Mouse (Mus musculus) T-helper 17 cell (primary cell): Measurements from ENCODE around the gene Tmem131l.

ENCODE experiments used
- in situ Hi-C, 2 experiments: fragments of 300-600 bp; cut with MboI, MseI; formaldehyde crosslinking; loops; 1 replicate in 1 of 2; 2 replicates in 1 of 2; pipeline ENCODE4 v1.15.1; 2025; ENCODE audit warnings: high pct_unique_total_duplicates in 2 of 2

Gene Tmem131l

DNA sequence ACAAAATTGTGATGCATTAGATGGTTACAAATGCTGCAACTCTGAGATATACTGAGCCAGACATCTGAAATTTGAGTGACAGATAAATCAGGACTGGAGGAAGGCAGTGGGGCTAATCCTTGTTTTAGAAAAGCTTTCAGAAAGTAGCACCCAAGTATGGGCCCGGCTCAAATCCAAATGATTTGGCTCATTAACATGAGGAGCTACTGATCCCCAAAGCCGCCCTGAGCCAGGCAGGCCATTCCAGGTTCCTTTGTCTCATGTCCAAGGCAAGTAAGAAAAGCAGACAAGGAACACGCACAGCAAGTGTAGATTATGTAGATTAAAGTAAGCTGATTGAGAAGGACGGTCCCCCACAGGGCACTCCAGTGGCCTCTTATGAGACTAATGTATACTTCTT lies 57.2 kb downstream of the Tmem131l start:
- in situ Hi-C loops, result no loop called here

DNA sequence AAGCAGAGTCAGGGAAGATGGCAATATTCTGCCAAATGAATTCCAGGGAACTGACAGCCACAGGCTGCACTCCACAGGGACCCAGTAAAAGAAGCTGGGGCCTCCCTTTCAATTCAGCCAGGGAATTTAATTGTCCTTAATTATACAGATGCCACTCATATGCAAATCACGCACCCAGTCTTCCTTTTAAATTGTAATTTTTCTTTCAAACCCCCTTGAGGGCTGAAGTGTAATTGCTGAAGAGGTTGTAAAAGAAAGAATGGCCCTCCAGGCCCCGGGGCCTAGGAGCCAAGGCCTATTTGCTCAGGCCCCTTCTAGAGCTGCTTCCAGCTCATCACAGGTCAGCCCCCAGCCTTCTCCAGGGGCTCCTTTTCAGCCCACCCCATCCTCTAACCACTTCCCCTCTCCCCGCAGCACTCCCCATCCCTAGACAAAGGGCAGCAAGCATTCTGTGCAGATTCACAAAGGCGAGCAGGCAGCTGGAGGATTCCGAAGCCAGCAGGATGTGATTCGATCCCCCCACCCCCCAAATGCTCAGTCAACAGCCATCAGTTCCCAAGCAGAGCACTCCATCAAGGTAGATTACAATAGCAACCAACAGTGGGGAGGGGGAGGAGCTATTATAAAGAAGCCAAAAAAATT lies 59.6 kb downstream of the Tmem131l start:
- in situ Hi-C loops, result no loop called here

DNA sequence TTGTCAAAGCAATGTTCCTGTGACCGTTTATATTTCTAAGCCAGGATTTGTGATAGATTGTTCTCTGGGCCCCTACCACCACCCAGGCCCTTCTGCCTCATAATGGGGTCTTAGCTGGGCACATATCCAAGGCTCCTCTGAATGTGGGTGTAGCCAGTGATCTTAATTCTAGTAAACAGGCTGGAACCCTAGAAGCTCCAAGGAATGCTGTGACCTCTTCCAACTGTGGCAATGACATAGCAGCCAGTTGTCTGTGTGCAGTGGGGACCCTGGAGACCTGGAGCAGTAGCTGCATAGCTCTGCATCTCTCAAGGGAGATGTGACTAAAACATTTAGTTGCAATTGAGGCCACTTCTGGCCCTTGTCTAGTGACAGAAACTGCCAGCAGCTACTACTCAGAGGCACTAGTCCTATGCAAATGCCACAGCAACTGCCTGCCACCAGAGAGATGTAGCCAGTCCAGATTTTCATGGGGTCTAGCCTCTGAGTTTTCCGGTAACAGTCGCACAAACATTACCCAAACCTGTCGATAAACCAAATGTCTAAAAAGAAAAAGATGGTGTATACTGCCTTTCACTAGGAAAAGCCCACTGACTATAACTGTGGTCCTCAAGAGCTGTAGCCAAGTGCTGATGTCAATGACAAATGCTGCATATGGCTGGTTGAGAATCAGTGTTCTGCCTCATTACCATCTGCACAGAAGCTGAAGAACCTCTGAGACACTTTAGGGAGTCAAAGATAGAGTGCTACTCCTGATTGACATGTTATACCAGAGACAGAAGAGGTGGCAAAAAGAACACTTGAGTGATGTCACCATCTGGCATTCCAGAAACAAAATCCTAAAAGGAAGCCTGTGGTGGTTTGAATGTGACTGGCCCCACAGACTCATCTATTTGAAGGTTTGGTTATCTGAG lies 61.2 kb downstream of the Tmem131l start:
- in situ Hi-C loops, result no loop called here

DNA sequence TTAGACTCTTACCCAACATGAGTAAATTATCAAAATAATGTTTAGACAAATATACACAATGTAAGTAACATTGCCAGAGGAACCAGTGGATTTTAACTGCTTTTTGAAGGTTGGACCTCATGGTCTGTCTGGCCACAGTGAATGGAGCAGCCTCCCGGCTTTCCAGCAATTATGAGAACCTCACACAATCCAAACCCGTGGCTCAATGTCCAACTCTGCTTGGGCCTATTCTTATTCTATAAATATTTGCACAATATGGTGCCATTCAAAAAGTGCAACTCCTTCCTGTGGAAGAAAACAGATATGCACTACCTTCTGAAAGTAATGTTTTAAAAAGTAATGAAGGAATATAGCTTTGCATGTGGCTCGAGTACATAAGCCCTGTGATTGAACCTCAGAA lies 62.2 kb downstream of the Tmem131l start:
- in situ Hi-C loops, result no loop called here

DNA sequence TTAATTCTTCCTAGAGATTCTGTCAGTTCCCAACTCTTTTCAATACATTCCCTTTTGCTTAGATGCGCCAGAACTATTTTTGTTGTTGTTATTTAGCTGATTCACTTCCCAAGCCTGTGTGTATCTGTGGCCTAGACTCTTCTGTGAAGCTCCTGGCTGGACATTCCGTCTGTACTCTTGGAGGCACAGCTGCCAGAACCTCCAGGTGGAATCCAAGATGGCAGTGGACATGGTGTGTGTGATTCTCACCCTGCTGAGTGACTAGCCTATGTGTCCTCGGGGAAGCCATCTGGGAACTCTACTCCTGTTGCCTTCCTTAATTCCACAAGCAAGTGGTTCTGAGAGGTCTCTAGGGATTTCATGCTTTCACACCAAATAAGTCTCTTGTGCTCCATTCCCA lies 63.8 kb downstream of the Tmem131l start:
- in situ Hi-C loops, result no loop called here

DNA sequence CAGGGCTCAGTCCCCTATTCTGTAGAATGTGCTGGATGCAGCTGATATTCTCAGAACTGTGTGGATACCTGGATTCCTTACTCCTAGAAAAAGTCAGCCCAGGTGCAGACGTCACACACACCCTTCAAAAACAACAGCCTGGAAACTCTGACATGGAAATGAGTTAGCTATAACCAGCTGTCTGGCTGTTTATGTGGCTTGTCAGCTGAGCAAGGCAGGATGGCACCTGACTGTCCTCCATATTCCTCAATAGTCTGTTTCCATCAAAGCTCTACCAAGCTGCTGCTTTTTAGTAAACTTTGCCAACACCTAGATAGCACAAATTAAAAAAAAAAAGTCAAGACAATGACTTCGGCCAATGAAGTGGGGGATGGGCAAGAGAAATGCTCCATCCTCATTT lies 66.6 kb downstream of the Tmem131l start:
- in situ Hi-C loops, result no loop called here

DNA sequence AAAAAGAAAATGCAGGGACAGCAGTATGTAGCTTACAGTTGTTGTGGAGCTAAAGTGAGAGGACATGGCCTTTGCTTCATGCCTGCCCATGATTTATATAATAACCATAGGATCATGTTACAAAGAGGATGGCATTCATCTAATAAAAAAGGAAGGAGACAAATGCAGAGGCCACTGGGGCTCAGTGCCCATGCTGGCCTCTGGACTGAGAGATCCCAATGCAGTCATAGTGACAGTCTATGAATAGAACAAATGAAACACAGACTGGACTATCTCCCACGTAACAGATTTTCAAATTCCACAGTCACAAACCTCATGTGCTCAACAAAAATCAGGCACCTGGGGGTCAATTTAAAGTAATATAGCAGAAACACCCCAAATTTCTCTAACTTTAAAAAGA lies 69.3 kb downstream of the Tmem131l start:
- in situ Hi-C loops, result no loop called here

DNA sequence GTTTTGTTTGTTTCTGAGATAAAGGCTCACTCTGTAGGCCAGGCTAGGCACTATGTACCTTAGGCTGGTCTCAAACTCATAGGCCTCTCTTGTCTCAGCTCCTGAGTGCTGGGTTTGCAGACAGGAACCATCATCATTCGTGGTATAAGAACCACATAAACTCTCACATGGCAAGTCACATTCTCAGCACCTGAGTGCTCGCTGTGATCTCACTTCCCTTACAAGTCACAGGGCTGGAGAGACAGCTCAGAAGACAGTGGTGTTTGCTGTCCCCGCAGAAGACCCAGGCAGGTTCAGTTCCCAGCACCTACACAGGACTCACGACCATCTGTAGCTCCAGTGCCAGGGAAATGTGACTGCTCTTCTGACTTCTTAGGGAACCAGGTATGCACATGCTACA lies 70.9 kb downstream of the Tmem131l start:
- in situ Hi-C loops, result no loop called here

DNA sequence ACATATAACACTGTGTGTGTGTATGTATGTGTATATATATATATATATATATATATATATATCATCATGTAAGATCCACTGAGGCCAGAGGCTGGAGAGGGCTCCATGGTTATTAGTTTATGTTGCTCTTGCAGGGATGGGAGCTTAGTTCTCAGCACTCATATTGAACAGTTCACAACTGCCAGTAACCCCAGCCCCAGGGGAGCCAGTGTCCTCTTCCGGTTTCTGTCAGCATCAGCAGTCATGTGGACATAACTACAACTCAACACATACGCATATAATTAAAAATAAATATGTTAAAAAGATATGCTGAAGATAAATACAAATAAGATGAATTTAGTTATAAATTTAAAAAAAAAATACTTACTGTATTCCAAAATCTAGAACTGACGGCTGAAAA lies 72.2 kb downstream of the Tmem131l start:
- in situ Hi-C loops, result no loop called here

DNA sequence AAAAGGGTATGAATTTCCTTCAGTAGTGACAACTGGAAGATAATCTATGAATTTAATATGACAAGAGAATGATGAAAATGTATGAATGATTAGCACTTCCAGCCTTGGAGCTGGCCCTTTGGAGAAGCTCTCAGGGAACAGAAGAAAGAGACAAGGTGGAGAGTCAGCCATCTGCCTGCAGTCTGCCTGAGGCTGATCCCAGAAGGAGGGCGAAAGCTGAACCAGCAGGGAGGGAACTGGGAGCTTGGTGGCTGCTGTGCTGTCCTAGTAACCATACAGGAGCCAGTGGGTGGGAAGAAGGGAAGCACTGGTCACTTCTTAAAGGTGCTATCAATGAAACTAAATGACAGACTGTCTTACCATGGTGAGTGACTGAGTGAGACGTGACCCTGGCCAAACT lies 74.6 kb downstream of the Tmem131l start:
- in situ Hi-C loops, result no loop called here

DNA sequence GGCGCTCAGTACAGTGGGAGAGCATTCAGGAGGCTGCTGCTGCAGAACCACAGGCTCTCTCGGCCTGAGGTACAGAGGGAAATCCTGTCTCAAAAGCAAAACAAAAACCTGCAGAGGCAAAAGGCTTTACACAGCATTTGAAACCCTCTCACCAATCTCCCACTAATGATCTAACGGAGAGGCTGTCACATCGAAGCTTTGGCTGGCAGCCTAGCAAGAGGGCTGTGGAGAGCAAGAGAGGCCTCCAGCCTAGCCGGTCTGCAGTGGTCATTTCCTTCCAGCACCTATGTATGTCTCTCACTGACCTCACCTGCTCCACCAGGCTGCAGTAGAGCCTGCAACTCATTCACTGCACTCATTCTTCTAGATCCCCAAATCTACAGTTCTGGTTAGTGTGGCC lies 76.3 kb downstream of the Tmem131l start:
- in situ Hi-C loops, result no loop called here

DNA sequence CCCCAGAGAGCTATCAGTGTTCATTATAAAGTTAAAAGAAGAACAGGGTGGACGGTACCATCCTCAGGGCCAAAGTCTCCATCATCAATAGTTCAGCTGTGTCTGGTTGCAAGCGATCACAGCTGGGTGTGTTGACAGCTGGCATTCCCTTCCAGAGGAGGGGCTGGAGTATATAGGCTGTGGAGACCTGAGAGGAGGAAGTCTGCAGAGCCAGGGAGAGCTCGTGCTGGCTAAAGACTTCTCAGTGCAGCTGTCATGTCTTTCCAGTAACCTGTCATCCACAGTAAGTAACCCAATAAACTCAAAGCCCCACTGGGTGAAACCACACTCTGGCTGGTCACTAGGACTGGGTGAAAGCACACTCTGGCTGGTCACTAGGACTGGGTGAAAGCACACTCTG lies 77.4 kb downstream of the Tmem131l start:
- in situ Hi-C loops, result no loop called here

DNA sequence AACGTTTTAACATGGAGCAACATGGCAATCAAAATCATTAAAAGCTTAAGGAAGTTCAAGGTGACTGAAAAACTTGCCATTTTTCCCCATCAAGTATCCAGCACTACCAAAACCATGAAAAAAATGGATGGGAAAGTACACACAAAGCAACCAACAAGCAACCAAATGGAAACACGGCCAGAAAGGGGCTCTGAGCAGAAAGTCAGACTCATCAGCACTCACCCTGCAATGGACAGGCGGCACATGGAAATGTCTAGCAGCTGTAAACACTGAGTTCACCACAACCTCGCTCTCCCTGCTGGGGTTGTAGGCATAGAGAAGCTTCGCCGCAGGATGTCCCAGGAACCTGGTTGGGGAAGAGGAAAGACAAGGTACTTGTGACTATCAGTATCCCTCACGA lies 77.9 kb downstream of the Tmem131l start:
- in situ Hi-C loops, result no loop called here

DNA sequence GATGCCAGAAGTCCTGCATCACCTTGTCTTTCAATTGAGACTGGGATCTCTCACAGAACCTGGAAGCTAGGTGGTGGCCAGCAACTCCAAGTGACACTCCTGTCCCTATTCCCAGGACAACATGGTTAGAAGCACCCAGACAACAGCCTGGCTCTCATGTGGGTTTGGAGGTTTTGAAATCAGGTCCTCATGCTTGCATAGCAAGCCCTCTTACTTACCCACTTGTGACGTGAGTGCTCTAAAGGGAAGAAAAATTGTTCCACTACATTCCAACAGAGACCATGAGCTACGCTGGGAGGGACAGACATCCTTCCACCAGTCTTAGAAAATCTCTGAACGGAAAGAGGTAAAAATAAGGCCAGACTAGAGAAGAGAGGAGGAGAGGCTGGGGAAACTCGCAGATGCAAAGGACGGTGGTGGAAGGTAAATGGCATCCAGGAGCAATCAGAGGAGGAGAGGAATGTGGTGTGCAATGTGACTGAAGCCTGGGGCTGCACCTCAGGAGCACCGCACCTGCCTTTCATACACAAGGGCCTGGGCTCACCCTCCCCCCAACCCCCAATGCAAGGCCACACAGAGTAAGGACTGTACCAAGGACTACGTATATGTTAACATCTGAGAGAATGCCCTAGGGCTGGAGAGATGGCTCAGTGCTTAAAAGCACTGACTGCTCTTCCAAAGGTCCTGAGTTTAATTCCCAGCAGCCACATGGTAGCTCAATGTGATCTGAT lies 80.9 kb downstream of the Tmem131l start:
- in situ Hi-C loops, result loop anchor here in 1 of 2 experiments (5.0 kb wide), 1 partner anchor 43 kb away; no protein-coding TSS in a partner anchor

DNA sequence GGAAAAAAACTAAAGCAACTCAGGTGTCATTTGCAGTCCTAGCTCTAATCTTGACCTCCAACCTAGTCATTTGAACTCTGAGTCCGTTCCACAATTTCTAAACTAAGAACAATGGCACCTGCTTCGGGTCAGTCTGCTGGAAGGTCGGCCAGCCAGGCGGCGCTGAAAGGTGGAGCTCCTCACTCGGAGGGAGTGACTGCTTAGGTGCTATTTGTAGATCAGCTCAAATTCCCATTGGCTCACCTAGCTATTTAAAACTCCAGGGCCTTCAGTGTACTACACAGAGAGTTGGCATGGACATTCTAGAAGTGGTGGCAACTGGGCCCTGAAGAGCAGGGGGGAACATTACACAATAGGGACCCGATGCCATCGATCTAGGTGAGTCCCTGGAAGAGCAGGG lies 86.1 kb downstream of the Tmem131l start:
- in situ Hi-C loops, result no loop called here

DNA sequence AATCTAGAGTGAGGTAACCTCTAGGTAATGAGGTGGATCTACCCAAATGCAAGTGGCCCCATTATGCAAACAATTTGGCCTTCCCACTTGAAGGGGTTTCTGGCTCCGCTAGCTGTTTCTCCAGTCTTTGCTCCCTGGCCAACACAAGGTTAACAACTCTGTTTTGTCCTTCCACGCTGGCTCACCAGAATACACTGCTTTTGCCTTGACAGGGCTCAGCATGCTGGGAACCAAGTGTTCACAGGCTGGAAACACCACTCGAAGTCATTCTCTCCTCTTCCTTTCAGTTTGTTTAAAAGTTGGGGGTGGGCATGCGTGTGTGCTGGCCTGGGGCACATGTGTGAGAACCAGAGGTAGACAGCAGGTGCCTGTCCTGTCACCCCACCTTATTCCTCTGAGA lies 91.2 kb downstream of the Tmem131l start:
- in situ Hi-C loops, result loop anchor here in 1 of 2 experiments (25.0 kb wide), 1 partner anchor 164 kb away; no protein-coding TSS in a partner anchor

DNA sequence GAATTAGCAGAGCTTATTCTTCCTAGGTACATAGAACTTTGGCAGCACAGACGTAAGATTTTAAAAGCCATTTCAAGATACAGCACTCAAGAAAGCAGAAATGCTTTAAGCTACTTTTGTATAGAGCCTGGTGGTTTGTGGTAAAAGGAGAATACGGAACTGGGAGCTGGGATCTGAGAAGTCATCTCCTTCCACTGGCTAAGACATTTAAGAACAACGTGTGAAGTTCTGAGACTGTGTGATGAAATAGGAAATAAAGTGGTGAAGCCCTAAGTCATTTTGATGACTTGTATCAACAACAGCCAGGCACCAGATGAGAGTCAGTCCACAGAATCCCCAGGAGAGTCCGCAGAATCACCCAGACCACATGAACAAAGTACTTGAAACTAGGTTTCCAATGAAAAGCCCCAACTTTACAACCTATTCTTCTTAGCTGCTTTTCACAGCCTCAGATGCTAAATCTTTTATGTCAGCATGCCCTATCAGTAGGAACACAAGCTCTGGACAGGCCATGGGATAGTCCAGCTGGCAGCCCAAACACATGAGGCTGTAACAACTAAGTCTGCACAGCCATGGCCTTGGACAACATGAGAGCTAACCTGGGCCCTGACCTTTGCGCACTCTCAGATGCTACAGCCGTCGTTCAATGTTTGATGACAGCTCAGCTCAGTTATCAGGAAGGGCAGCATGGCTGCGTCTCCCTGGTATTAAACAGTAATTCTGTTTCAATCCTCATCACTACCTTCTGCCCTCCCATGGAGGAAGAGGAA lies 92.3 kb downstream of the Tmem131l start:
- in situ Hi-C loops, result loop anchor here in 1 of 2 experiments (25.0 kb wide), 1 partner anchor 165 kb away; no protein-coding TSS in a partner anchor

DNA sequence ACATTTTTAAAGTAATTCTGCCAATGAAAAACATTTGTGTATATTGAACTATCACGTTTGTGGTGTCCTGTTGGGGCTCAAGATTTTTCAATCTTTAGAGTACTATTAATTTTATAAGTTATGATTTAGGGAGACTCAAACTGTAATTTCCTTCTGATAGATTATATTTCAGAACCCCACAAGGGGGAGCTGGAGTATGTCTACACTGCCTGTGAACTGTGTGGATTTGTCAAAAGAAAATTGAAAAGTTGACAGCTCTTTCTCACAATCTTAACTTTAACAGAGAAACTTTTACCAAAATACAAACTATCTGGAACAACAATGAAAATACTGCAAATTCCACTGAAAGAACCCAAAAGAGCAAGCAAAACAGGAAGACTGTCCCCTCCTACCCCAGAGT lies 93.1 kb downstream of the Tmem131l start:
- in situ Hi-C loops, result loop anchor here in 1 of 2 experiments (25.0 kb wide), 1 partner anchor 165 kb away; no protein-coding TSS in a partner anchor

DNA sequence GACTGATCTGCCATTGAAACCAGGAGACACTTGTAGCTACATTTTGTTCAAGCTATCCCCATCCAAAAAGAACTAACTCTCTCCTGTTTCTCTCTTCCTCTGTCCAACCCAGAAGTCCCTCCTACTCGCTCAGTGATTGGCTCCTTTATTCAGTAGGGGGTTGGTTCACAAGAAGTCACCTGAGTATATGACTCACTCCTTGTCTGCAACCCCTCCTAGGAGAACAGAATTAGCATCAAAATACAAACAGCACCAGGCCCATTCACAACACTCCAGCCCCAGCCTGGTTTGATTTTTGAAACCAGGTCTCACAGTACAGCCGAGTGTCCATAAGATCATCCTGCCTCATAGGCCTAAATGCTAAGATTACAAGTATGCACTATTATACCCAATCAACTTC lies 96.3 kb downstream of the Tmem131l start:
- in situ Hi-C loops, result loop anchor here in 1 of 2 experiments (25.0 kb wide), 1 partner anchor 169 kb away; no protein-coding TSS in a partner anchor

DNA sequence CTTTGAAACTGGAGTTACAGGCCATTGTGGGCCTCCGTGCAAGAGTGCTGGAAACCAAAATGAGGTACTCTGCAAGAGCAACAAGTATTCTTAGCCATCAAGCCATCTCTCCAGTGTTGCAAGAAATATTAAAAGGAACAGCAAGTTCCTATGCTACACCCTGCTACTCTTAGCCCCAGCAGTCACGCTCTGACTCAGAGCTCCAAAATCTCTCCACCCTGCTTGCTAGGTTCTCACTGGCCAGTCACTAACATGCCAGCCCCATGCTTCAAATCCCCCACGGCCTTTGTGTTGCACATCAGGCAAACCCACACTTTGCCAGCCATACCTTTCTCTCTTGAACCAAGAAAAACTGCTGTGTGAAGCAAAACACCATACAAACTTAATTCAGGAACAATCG lies 96.8 kb downstream of the Tmem131l start:
- in situ Hi-C loops, result loop anchor here in 1 of 2 experiments (25.0 kb wide), 1 partner anchor 169 kb away; no protein-coding TSS in a partner anchor

DNA sequence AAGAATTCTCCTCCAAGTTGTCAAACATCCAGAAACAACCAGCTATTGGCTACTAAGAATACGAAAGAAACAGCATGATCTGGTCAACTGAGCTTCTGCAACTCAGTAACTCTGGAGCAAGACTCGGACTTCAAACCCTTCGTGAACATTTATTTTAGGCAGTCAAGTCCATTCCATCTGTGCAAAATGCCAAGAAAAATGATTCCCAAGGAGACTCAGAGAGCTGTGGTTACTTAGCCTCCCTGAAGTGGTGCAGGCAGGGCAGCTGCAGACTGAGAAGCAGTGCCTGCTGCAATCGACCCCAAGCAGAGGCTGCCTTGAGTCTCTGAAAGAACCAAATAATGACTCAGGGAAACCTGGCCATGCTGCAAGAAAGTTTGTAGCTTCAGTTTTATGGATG lies 98.1 kb downstream of the Tmem131l start:
- in situ Hi-C loops, result loop anchor here in 1 of 2 experiments (25.0 kb wide), 1 partner anchor 170 kb away; no protein-coding TSS in a partner anchor
